Mouse (Mus musculus) neural tube, embryonic 11.5 days (tissue): ENCODE data around the gene Gm17324. TPM values are rescaled to one million over a fixed set of nuclear protein-coding genes. Genes with fewer than 3 reads are reported as not detected.
A peak's percentile ranks its signal among the peaks of the same experiment; 100 is the strongest.

Experiments used
- ATAC-seq: fragments of 200-750 bp; cut with Nextera tagmentation; 2 replicates; pipeline ENCODE4 v1.8.0; 2017; ENCODE audit warnings: moderate number of reproducible peaks, mild to moderate bottlenecking, moderate TSS enrichment, moderate library complexity; ENCODE audit not compliant: insufficient read depth, low FRiP score, low TSS enrichment
- DNase-seq: peaks from one replicate; pipeline ENCODE4 v3.0.0-alpha.2; 2015; ENCODE audit warnings: low spot score
- H3K27ac ChIP-seq: fragments of 300-500 bp; sonication (generic); 2 replicates; pipeline ENCODE4 v1.5.1; 2014; ENCODE audit warnings: low read depth, mild to moderate bottlenecking, low read length
- H3K27me3 ChIP-seq: fragments of 300-500 bp; sonication (generic); 2 replicates; pipeline ENCODE4 v1.6.1; 2014; ENCODE audit warnings: mild to moderate bottlenecking, low read length, mixed read lengths; ENCODE audit not compliant: control insufficient read depth, insufficient read depth
- H3K36me3 ChIP-seq: fragments of 300-500 bp; sonication (generic); 2 replicates; pipeline ENCODE4 v1.6.1; 2014; ENCODE audit warnings: mild to moderate bottlenecking, low read length, moderate library complexity, mixed read lengths; ENCODE audit not compliant: control insufficient read depth, insufficient read depth
- H3K4me1 ChIP-seq: fragments of 300-500 bp; sonication (generic); 2 replicates; pipeline ENCODE4 v1.6.1; 2014; ENCODE audit warnings: low read length, mixed read lengths; ENCODE audit not compliant: control insufficient read depth, insufficient read depth
- H3K4me2 ChIP-seq: fragments of 300-500 bp; sonication (generic); 2 replicates; pipeline ENCODE4 v1.6.1; 2014; ENCODE audit warnings: low read depth, mild to moderate bottlenecking, moderate library complexity
- H3K4me3 ChIP-seq: fragments of 300-500 bp; sonication (generic); 2 replicates; pipeline ENCODE4 v1.5.1; 2014; ENCODE audit warnings: low read depth, low read length
- H3K9ac ChIP-seq: fragments of 300-500 bp; sonication (generic); 2 replicates; pipeline ENCODE4 v1.6.1; 2014; ENCODE audit warnings: mild to moderate bottlenecking, low read length
- H3K9me3 ChIP-seq: fragments of 300-500 bp; sonication (generic); 2 replicates; pipeline ENCODE4 v1.6.1; 2016; ENCODE audit warnings: low read length; ENCODE audit not compliant: control insufficient read depth
- WGBS: fragments of 180-500 bp; shearing (Covaris S2); extraction: QIAGEN DNeasy Blood & Tissue Kit; methylation state at CpG from one replicate; pipeline ENCODE4 v1.1.7; 2014; 5-methylcytosine and 5-hydroxymethylcytosine counted together
- polyA plus RNA-seq: library from polyadenylated mRNA; unstranded; fragments of >200 nt; fragmentation: Nextera tagmentation; extraction: Ambion mirVana; gene quantifications from 2 replicates; pipeline ENCODE4 v1.2.1, GENCODE M21; 2014

Gene Gm17324
- polyA plus RNA-seq, 1 experiment from 2014 or later = 1.0 TPM

DNA sequence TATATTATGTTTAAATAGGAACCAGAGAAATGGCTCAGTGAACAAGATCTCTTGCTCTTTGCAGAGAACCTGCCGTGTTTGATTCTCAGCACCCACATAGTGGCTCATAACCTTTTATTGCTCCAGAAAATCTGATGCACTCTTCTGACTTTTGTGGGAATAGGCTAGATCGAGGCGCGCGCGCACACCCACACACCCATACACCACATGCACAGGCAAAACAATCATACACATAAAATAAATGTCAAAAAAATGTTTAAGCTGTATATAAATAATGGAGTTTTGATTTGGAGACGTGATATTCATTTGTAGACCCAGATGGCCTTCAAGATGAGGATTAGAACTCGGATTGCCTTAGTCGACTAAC, 997 bp downstream of the Gm17324 start:
- Histone ChIP-seq H3K9me3 (no peaks in the 10 kb centered on the region), H3K4me1 (peaks cover 6% of the 10 kb centered on the region; the same call in 1 of the 2 replicates), H3K27me3 (peaks cover 29% of the 10 kb centered on the region), H3K36me3 (0 out of 2 replicates have a peak, but pooled peaks cover 2% of the 10 kb centered on the region), H3K27ac (no peak overlapping the region), H3K4me3 (peak overlapping the region; percentile 87), H3K9ac (peak overlapping the region; percentile 85; the same call in 1 of the 2 replicates), H3K4me2 (peak overlapping the region; percentile 52)
- WGBS = 35% methylated on average over 9 of the region's 9 CpGs
- DNase-seq (no peak), ATAC-seq (peak; percentile 58)

DNA sequence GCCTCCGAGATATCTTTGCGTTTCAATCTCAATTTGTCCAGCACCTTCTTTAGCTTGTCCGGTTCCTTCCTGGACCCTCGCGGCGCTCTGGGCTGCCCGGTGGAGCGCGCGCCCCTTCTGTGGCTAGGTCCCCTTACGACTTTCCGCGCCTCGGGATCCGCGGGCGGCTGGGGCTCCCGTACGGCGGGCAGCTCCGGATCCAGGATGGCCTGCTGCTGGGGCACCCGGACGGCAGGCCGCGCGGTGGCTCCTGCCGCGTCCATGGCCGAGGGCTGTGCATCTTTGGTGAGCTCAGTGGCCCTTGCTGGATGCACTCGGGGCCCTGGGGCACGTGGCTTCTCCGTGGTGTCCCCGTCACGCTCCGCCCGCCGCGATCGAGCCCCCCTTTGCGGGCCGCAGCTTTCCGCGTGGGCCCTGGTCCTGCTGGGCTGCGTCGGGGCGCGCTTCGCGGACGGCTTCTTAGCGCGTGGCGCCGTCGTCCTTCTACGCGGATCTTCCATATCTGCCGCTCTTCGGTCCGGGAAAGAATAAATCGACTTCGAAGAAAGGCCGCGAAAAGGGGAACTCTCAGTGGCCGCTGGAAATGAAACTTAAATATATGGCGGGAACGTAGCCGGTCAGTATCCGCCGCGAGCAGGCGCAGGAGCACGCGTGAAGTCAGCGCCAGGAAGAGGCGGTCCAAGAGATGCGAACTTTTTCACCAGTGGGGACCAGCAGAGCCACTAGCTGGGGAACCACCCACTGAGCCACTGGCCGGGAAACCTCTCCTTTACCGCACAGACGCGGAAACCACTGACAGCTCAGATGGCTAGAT, 5.8 kb downstream of the Gm17324 start, which contains the start of gene Cgas:
TSS of gene Cgas (minus strand) at position 659 of the 814 bp plus-strand sequence.
- Histone ChIP-seq H3K4me3 (peak within 1 kb of the TSS; percentile 41), H3K4me2 (peak within 1 kb of the TSS; percentile 58), H3K27ac (no peak within 1 kb of the TSS), H3K27me3 (peaks cover 57% of the 10 kb centered on the region), H3K4me1 (0 out of 2 replicates have a peak, but pooled peaks cover 6% of the 10 kb centered on the region), H3K9me3 (no peaks in the 10 kb centered on the region), H3K9ac (peak within 1 kb of the TSS; percentile 49), H3K36me3 (no peaks in the 10 kb centered on the region)
- DNase-seq (peak; percentile 52), ATAC-seq (peak; percentile 42; the same call in 1 of the 2 replicates)
- under 1% methylated on average over 81 of the region's 81 CpGs for WGBS

DNA sequence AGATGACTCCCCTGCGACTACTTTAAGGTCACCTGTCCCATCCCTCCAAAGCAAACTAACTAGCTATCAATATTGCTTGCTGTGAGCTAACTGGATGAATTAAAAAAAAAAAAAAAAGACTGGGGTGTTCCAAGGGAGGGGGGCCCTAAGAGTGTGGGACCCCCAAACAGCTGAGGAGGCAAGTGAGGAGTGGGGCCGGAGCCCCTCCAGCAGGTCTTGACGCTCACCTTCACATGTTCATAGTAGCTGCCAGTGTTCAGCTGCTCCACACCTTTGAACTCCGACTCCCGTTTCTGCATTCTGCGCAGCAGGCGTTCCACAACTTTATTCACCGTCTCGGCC, 6.4 kb downstream of the Gm17324 start:
- no peaks in the 10 kb centered on the region for H3K9me3 ChIP-seq
- H3K4me2 ChIP-seq = peak overlapping the region; percentile 58
- DNase-seq = no peak
- no peak for ATAC-seq
- peaks cover 57% of the 10 kb centered on the region for H3K27me3 ChIP-seq
- peak overlapping the region; percentile 41 for H3K4me3 ChIP-seq
- H3K36me3 ChIP-seq = no peaks in the 10 kb centered on the region
- H3K9ac ChIP-seq = no peak overlapping the region
- no peak overlapping the region for H3K27ac ChIP-seq
- H3K4me1 ChIP-seq = 0 out of 2 replicates have a peak, but pooled peaks cover 6% of the 10 kb centered on the region
- 3% methylated on average over 9 of the region's 9 CpGs for WGBS

DNA sequence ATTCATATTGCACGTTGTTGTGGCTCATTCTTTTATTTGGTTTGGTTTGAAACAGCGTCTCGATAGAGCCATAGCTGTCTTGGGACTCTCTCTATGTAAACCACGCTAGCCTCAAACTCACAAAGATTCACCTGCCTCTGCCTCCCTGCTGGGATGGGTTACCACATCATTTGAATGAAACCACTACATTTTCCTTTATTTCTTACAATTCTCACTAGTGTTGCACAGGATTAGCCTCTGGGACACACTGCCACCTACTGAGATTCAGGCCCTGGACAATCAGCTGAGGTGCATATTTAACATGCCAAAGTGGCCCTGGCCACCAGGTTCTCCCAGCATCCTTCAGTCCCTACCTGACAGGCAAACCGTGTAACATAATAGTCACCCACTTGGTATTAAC, 9.2 kb downstream of the Gm17324 start:
- H3K9me3 ChIP-seq = no peaks in the 10 kb centered on the region
- no peak overlapping the region for H3K4me2 ChIP-seq
- H3K36me3 ChIP-seq = no peaks in the 10 kb centered on the region
- 0 out of 2 replicates have a peak, but pooled peaks cover 6% of the 10 kb centered on the region for H3K4me1 ChIP-seq
- ATAC-seq (no peak), DNase-seq (no peak)
- H3K4me3 ChIP-seq = no peak overlapping the region
- 71% methylated on average over 5 of the region's 5 CpGs for WGBS
- no peak overlapping the region for H3K9ac ChIP-seq
- H3K27me3 ChIP-seq = peaks cover 46% of the 10 kb centered on the region
- H3K27ac ChIP-seq = no peak overlapping the region

DNA sequence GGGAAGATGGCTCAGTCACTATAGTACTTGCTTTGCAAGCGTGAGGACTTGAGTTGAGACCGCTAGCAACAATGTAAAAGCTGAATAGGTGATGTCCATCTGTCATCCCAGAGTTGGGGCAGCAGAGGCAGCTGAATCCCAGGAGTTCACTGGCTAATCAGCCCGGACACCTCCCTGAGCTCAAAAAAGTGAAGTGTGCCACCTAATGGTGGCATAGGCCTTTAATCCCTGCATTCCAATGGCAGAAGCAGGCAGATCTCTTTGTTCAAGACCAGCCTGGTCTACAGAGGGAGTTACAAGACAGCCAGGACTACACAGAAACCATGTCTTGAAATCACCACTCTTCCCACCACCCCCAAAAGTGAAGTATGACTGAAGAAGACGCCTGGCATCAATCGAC, 16.1 kb downstream of the Gm17324 start:
- WGBS = 90% methylated on average over 5 of the region's 5 CpGs
- Histone ChIP-seq H3K27ac (no peak overlapping the region), H3K4me3 (no peak overlapping the region), H3K36me3 (no peaks in the 10 kb centered on the region), H3K4me2 (no peak overlapping the region), H3K9ac (no peak overlapping the region), H3K9me3 (no peaks in the 10 kb centered on the region), H3K27me3 (no peaks in the 10 kb centered on the region), H3K4me1 (no peaks in the 10 kb centered on the region)
- DNase-seq = no peak
- no peak for ATAC-seq

DNA sequence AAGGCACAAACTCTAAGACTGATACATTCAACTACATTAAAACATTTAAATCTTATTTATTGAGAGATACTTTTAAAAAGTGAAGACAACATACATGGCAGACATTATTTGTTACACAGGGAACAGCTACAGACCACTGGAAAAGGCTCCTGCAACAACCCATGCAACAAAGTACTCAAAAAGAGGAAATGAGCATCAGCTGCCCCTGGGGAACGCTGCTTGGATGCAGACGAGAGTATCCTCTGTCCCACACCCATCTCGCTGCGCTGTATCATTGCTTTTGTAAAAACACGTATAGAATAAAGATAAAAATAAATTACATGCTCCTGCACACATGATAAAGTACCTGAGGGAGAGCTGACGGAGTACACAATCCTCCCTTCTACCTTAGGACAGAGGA, 18.1 kb downstream of the Gm17324 start:
- Histone ChIP-seq H3K4me2 (no peak overlapping the region), H3K4me1 (no peaks in the 10 kb centered on the region), H3K9ac (no peak overlapping the region), H3K27me3 (no peaks in the 10 kb centered on the region), H3K27ac (no peak overlapping the region), H3K4me3 (no peak overlapping the region), H3K9me3 (no peaks in the 10 kb centered on the region), H3K36me3 (no peaks in the 10 kb centered on the region)
- DNase-seq (no peak), ATAC-seq (no peak)
- WGBS = 79% methylated on average over 6 of the region's 6 CpGs

DNA sequence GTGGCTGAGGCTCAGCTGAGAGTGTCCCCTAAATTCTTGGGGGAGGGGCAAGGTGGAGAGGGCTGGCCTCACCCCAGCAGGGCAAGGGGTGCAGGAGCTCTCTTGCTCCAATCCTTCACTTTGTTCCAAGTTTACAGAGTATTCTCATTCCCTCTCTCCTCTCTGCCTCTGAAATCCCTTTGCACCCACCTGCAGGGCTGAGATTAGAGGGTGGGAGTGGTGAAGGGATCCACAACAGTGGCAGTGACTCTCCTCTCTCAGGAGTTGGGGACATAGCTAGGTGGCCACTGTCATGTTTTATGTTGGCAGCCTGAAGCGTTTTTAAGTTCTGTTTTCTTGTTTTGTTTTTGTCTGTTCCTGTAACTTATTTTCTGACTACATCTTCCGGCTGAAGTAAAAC, 19.0 kb downstream of the Gm17324 start:
- no peak for ATAC-seq
- H3K36me3 ChIP-seq = no peaks in the 10 kb centered on the region
- no peaks in the 10 kb centered on the region for H3K4me1 ChIP-seq
- WGBS = 60% methylated on average over 2 of the region's 2 CpGs
- H3K9me3 ChIP-seq = no peaks in the 10 kb centered on the region
- H3K4me2 ChIP-seq = no peak overlapping the region
- no peaks in the 10 kb centered on the region for H3K27me3 ChIP-seq
- H3K27ac ChIP-seq = no peak overlapping the region
- no peak overlapping the region for H3K4me3 ChIP-seq
- no peak for DNase-seq
- H3K9ac ChIP-seq = no peak overlapping the region

DNA sequence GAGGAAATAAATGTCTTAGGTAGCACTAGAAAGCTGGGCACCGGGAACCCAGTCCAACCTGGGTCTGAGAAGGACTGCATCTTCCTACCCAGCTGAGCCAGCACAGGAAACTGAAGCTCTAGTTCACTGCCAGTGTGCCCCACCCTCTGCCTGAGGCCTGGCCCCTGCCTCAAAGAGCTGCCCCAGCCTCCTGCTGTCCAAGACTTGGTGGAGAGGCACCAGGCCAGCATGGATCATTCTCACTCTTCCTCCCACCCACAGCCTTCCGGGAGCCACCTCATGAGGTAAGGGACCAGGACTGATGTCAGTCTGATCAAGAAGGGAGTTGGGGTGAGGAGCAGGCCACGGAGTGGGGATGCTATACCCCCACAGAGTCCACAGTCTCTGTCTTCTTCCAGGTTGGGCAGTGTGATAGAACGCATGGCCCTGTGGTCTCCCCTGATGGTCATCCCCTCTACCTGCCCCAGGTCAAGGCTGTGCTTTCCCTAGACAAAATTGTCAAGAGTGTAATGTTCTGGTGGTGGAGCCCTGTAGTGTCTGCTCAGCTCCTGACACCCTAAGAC, 19.6 kb downstream of the Gm17324 start:
- WGBS = 79% methylated on average over 4 of the region's 4 CpGs
- no peaks in the 10 kb centered on the region for H3K4me1 ChIP-seq
- no peak overlapping the region for H3K9ac ChIP-seq
- ATAC-seq (no peak), DNase-seq (no peak)
- H3K27me3 ChIP-seq = no peaks in the 10 kb centered on the region
- no peak overlapping the region for H3K27ac ChIP-seq
- no peak overlapping the region for H3K4me3 ChIP-seq
- H3K9me3 ChIP-seq = no peaks in the 10 kb centered on the region
- no peaks in the 10 kb centered on the region for H3K36me3 ChIP-seq
- H3K4me2 ChIP-seq = no peak overlapping the region

DNA sequence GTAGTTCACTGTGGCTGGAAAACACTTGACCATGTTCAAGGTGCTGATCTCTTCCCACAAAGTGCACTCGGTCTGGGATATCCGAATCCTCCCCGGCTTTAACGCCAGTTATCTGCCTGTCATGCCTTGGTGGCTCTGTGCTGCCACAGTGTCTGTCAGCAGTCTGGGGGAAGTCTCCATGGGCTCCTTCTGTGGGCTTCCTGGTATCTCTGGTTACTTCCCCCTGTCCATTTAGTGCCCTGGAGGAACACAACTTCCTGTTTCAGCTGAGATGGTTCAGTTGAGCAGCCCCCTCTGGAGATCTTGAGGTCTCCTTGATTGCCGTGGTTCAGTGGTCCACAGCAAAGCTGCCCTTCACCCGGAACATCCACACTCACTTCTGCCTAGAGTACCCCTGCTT, 20.4 kb downstream of the Gm17324 start:
- Histone ChIP-seq H3K27ac (no peak overlapping the region), H3K36me3 (no peaks in the 10 kb centered on the region), H3K4me1 (no peaks in the 10 kb centered on the region), H3K4me2 (no peak overlapping the region), H3K27me3 (no peaks in the 10 kb centered on the region), H3K4me3 (no peak overlapping the region), H3K9ac (no peak overlapping the region), H3K9me3 (no peaks in the 10 kb centered on the region)
- DNase-seq (no peak), ATAC-seq (no peak)
- 80% methylated on average over 6 of the region's 6 CpGs for WGBS
